Mouse (Mus musculus) spleen, adult 10 weeks (tissue): ENCODE measurements around the gene Sept10. TPM values are rescaled to one million over a fixed set of nuclear protein-coding genes. Genes with fewer than 3 reads are reported as not detected.

ENCODE experiments used
- polyA plus RNA-seq: library from polyadenylated mRNA; stranded (reverse); fragments of 350-450 nt; fragmentation: Illumina TruSeq; extraction: RNeasy Lipid Tissue Mini Kit (QIAGEN cat#74804); gene quantifications from one replicate; pipeline ENCODE4 v1.2.3, GENCODE M21; 2015; ENCODE audit warnings: low replicate concordance; ENCODE audit not compliant: insufficient read depth

Sept10 gene
- 15.4 TPM for polyA plus RNA-seq

DNA sequence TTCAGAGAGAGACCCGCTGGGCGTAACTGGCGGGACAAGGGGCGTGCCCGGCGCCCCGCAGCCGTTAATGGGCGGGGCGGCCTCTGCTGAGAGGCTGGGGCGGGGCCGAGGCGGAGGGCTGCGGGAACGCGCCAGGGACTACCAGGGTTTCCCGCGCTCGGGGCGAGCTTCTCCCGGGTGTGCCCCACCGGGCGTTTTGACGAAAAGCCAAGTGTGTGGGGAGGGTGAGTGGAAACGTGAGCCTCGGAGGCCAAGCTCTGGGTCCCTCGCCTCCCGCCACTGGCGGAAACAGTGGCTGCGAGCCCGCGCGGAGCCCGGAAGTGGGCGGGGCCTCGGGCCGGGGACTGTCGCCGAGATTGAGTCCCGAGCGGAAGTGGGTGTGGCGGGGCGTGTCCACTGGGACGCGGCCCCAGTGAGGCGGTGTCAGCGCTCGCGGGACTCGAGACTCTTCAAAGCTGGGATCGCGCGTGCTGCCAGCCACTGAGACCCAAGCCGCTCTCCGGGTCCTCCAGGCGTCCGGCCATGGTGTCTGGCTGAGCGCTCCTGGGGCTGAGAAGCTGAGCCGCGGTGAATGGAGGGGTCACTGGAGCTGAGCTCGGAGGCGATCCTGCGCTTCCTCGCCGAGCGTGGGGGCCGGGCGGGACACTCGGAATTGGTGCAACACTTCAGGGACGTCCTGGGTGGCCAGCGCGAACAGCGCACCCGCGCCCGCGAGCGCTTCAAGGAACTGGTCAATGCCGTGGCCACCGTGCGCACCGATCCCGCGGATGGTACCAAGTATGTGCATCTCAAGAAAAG, at the start of gene Sept10, which contains the start of gene Sowahc:
Gene Sept10, minus strand, starts transcription at position 375 of the 798 bp plus-strand sequence.
Gene Sowahc, plus strand, starts transcription at position 481 of the 798 bp plus-strand sequence.

Other genes with a start within 250 kb of the Sept10 start
- gene Sowahc, start 106 bp upstream of the Sept10 start, polyA plus RNA-seq, result 13.0 TPM
- gene P4ha1, start 101.4 kb upstream of the Sept10 start, polyA plus RNA-seq, result 37.5 TPM
- gene Gm10273, start 173.8 kb upstream of the Sept10 start, polyA plus RNA-seq, result 6.7 TPM
- not detected for gene Pla2g12b, start 181.8 kb upstream of the Sept10 start, polyA plus RNA-seq
- 1.9 TPM for gene Oit3, start 219.9 kb upstream of the Sept10 start, polyA plus RNA-seq